Mouse (Mus musculus) stomach, embryonic 15.5 days (tissue): ENCODE measurements around the gene Jund. TPM values are rescaled to one million over a fixed set of nuclear protein-coding genes. Genes with fewer than 3 reads are reported as not detected.
A peak's percentile ranks its signal among the peaks of the same experiment; 100 is the strongest.

ENCODE experiments used
- ATAC-seq: fragments of 200-750 bp; cut with Nextera tagmentation; 2 replicates; pipeline ENCODE4 v1.8.0; 2017; ENCODE audit warnings: low read depth, moderate number of reproducible peaks, moderate TSS enrichment; ENCODE audit not compliant: insufficient read depth, low FRiP score
- H3K27ac ChIP-seq: fragments of 300-500 bp; sonication (generic); 2 replicates; pipeline ENCODE4 v1.5.1; 2015; ENCODE audit warnings: mild to moderate bottlenecking, inconsistent platforms
- H3K27me3 ChIP-seq: fragments of 300-500 bp; sonication (generic); replicated peaks from 2 replicates; pipeline ENCODE4 v1.6.1; 2015; ENCODE audit warnings: inconsistent platforms
- H3K36me3 ChIP-seq: fragments of 300-500 bp; sonication (generic); 2 replicates; pipeline ENCODE4 v1.6.1; 2015; ENCODE audit warnings: inconsistent platforms
- H3K4me1 ChIP-seq: fragments of 300-500 bp; sonication (generic); 2 replicates; pipeline ENCODE4 v1.6.1; 2015; ENCODE audit warnings: inconsistent platforms
- H3K4me2 ChIP-seq: fragments of 300-500 bp; sonication (generic); 2 replicates; pipeline ENCODE4 v1.6.1; 2015; ENCODE audit warnings: mild to moderate bottlenecking, inconsistent platforms
- H3K4me3 ChIP-seq: fragments of 300-500 bp; sonication (generic); replicated peaks from 2 replicates; pipeline ENCODE4 v1.5.1; 2015; ENCODE audit warnings: inconsistent platforms
- H3K9ac ChIP-seq: fragments of 300-500 bp; sonication (generic); 2 replicates; pipeline ENCODE4 v1.6.1; 2015; ENCODE audit warnings: inconsistent platforms
- H3K9me3 ChIP-seq: fragments of 300-500 bp; sonication (generic); 2 replicates; pipeline ENCODE4 v1.6.1; 2016; ENCODE audit warnings: inconsistent platforms
- WGBS: fragments of 180-500 bp; shearing (Covaris S2); methylation state at CpG from one replicate; pipeline ENCODE4 v1.1.7; 2015; 5-methylcytosine and 5-hydroxymethylcytosine counted together
- polyA plus RNA-seq: library from polyadenylated mRNA; unstranded; fragments of >200 nt; fragmentation: Nextera tagmentation; extraction: Ambion mirVana; gene quantifications from 2 replicates; pipeline ENCODE4 v1.2.1, GENCODE M21; 2015

The Jund gene
- polyA plus RNA-seq, 1 experiment from 2014 or later, result 84.4 TPM

DNA sequence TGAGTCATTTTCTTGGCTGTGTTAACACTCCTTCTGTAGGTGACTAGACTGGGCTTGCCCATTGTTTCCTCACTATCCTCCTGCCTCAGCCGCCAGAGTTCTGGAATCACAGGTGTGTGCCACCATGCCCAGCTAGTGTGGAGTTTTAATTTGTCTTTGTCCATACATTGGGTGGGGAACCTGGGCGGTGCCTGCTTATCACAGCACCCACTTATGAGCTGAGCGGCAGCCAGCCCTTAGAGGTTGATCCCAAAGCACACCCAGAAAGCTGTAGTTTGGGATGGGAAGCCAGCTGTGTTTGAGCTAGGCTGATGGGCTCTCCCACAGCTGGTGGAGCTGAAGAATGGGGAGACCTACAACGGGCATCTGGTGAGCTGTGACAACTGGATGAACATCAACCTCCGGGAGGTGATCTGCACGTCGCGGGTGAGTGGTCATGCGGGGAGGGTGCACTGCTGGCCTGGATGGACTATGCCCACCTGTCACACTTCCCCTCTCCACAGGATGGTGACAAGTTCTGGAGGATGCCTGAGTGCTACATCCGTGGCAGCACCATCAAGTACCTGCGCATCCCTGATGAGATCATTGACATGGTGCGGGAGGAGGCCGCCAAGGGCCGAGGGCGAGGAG is 21.2 kb upstream of the Jund start:
- Histone ChIP-seq H3K9me3 (no peaks in the 10 kb centered on the region), H3K9ac (no peak overlapping the region), H3K36me3 (peaks cover 4% of the 10 kb centered on the region), H3K4me2 (no peak overlapping the region), H3K4me3 (no peak overlapping the region), H3K4me1 (peaks cover 38% of the 10 kb centered on the region), H3K27me3 (no peaks in the 10 kb centered on the region), H3K27ac (no peak overlapping the region)
- no peak for ATAC-seq
- 94% methylated on average over 15 of the region's 15 CpGs for WGBS

DNA sequence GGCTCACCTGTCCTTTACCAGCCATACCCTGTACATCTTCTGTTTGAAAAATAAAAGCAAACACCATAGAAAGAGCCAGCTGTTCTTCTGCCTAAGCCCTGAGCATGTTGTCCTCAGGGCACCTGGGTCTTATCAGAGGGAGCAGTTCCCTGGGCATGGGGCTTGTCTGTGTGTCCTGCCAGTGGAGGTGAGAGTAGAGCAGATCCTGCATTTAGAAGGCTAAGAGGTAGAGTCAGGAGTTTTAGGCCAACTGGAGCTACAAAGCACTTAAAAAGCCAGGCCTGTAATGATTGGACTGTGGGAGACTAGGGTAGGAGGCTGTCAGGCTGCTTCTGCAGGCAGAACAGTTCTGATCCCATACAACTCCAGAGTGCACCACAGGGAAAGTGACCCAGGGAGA is 20.1 kb upstream of the Jund start:
- 0 out of 2 replicates have a peak overlapping the region, but pooled peaks have one; percentile 53 for H3K27ac ChIP-seq
- ATAC-seq, result no peak

DNA sequence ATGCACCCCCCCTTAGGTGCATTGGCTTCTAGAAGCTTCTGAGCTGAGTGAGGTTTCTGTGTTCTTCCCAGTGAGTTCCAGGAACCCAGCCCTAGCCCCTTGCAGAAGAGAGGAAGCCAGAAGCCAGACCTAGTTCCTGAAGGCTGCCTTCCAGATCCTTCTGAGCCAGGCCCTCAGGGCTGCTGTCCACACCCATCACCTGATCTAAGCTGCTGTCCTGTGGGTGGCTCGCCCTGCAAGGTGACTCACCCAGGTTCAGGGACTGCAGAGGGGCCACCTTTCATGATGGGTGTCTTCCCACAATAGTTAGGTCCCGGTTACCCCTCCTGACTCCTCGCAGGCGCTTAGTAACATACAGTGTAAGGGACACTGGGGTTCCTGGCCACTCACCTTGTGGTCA is 19.3 kb upstream of the Jund start:
- Histone ChIP-seq H3K4me3 (no peak overlapping the region), H3K36me3 (peaks cover 4% of the 10 kb centered on the region), H3K9ac (no peak overlapping the region), H3K27ac (peak overlapping the region; percentile 53), H3K9me3 (no peaks in the 10 kb centered on the region), H3K27me3 (no peaks in the 10 kb centered on the region), H3K4me1 (peaks cover 32% of the 10 kb centered on the region), H3K4me2 (no peak overlapping the region)
- 85% methylated on average over 4 of the region's 4 CpGs for WGBS
- ATAC-seq, result no peak

More for the DNA sequence above, 20.1 kb upstream of the Jund start:
- Histone ChIP-seq H3K4me3 (no peak overlapping the region), H3K36me3 (peaks cover 4% of the 10 kb centered on the region), H3K27me3 (no peaks in the 10 kb centered on the region), H3K9ac (no peak overlapping the region), H3K4me2 (no peak overlapping the region), H3K4me1 (peaks cover 38% of the 10 kb centered on the region), H3K9me3 (no peaks in the 10 kb centered on the region)

DNA sequence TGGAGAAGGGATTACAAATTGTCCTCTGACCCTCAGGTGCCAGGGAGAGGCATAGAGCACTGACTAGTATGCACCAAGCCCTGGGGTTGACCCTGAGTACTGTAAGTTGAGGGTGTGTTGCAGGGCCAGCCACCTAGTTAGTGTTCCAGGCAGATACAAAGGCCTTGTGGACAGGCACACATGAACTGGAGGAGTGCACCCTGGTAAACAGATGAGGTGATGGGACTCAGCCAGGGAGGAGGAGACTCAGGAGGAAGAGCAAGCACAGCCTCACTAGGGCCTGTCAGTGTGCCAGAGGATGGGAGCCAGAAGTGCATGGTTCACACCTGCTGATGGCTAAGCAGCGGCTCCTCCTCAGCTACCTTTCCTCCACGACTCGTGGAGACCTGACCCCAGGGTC is 18.7 kb upstream of the Jund start:
- Histone ChIP-seq H3K4me2 (no peak overlapping the region), H3K36me3 (peaks cover 4% of the 10 kb centered on the region), H3K9ac (no peak overlapping the region), H3K4me1 (peaks cover 26% of the 10 kb centered on the region), H3K27me3 (no peaks in the 10 kb centered on the region), H3K9me3 (no peaks in the 10 kb centered on the region), H3K27ac (peak overlapping the region; percentile 53; the same call in 1 of the 2 replicates), H3K4me3 (no peak overlapping the region)
- WGBS, result 63% methylated on average over 3 of the region's 3 CpGs
- ATAC-seq, result 0 out of 2 replicates have a peak, but pooled peaks have one; percentile 5

DNA sequence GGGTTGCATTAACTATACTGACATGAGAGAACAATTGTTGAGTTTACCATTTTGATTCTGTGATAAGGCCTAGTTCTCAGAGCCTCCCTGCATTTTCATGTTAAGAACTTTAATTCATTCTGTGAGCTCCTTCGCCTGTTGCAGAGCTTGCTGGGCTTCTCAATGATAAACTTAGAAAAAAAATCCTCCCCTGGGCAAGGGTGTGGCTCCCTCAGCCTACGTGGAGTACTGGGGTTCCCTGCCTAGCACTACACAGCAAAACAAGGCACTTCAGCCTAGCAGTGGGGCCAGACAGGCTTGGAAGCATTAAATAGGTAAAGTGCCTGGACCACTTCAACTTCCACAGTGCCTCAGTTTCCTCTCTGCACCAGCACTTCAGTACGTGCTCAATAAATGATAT is 17.3 kb upstream of the Jund start:
- 67% methylated on average over 3 of the region's 3 CpGs for WGBS
- H3K9me3 ChIP-seq, result no peaks in the 10 kb centered on the region
- H3K9ac ChIP-seq, result no peak overlapping the region
- peak overlapping the region; percentile 49 for H3K27ac ChIP-seq
- no peak overlapping the region for H3K4me2 ChIP-seq
- peaks cover 22% of the 10 kb centered on the region for H3K4me1 ChIP-seq
- ATAC-seq, result 0 out of 2 replicates have a peak, but pooled peaks have one; percentile 36
- peaks cover 4% of the 10 kb centered on the region for H3K36me3 ChIP-seq
- H3K27me3 ChIP-seq, result no peaks in the 10 kb centered on the region
- no peak overlapping the region for H3K4me3 ChIP-seq

DNA sequence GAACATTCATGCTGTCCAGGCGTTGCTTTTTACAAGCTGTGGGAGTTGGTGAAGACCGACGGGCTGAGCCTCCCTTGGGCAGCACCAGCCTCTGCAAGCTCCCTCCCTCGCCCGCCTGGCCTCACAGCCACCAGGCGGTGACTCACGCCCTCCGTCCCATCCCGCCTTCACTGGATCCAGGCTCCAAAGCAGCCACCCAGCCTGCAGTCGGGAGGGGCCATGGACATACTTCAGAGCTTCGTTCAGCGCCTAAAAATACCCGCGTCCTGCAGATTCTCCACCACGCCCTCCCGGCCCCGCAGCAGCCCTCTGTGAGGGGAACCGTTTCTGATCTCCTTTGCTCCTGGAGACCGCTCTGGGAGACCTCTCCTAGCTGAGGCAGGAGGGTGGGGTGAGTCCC is 16.6 kb upstream of the Jund start:
- no peak overlapping the region for H3K9ac ChIP-seq
- no peaks in the 10 kb centered on the region for H3K9me3 ChIP-seq
- peaks cover 23% of the 10 kb centered on the region for H3K4me1 ChIP-seq
- peaks cover 4% of the 10 kb centered on the region for H3K36me3 ChIP-seq
- WGBS, result 4% methylated on average over 19 of the region's 19 CpGs
- peak overlapping the region; percentile 45 for H3K4me2 ChIP-seq
- no peaks in the 10 kb centered on the region for H3K27me3 ChIP-seq
- H3K4me3 ChIP-seq, result peak overlapping the region; percentile 17; the same call in 1 of the 2 replicates
- peak overlapping the region; percentile 49 for H3K27ac ChIP-seq
- ATAC-seq, result peak; percentile 64

DNA sequence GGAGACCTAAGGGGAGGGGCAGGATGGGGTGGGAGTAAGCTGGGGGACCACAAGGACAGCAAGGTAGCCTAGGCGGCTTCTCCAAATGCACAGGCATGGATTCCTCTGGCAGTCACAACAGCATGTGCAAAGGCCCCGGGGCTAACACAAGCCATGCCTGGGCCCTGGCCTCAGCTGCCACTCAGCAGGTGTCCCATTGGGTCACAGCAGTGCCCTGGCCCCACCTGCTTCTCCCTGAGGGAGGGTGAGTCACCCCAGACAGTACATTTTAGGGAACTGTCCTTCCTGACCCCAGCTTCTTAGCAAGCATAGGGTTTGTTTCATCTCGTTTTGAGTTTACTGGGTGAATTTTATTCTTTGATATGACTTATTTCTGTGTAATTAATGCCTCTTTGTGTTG is 16.1 kb upstream of the Jund start:
- Histone ChIP-seq H3K9ac (no peak overlapping the region), H3K36me3 (peaks cover 4% of the 10 kb centered on the region), H3K4me2 (peak overlapping the region; percentile 45), H3K4me3 (no peak overlapping the region), H3K4me1 (peaks cover 27% of the 10 kb centered on the region), H3K27ac (peak overlapping the region; percentile 49; the same call in 1 of the 2 replicates), H3K27me3 (no peaks in the 10 kb centered on the region), H3K9me3 (no peaks in the 10 kb centered on the region)
- WGBS, result 62% methylated on average over 3 of the region's 3 CpGs
- 0 out of 2 replicates have a peak, but pooled peaks have one; percentile 1 for ATAC-seq

DNA sequence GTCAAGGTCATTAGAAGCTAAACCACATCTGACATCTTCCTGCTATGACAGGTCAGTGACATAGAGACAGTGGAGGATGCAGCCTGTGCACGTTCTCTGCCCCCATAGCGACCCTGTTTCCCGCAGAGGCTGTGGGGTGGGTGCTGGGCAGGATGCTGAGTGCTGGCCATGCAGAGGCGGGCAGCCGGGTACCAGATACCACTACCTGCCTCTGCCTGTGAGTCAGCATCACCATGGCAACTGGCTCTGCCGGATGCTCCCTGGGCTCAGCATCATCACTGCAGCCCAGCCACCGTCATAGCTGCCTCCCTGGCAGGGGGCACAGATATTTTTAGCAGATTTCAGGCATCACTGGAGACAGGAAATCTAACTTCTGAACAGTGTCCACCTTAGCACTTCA is 14.5 kb upstream of the Jund start:
- Histone ChIP-seq H3K9me3 (no peaks in the 10 kb centered on the region), H3K9ac (no peak overlapping the region), H3K36me3 (no peaks in the 10 kb centered on the region), H3K4me1 (peaks cover 32% of the 10 kb centered on the region), H3K4me3 (no peak overlapping the region), H3K4me2 (no peak overlapping the region), H3K27ac (no peak overlapping the region), H3K27me3 (no peaks in the 10 kb centered on the region)
- 50% methylated on average over 7 of the region's 7 CpGs for WGBS
- ATAC-seq, result no peak

DNA sequence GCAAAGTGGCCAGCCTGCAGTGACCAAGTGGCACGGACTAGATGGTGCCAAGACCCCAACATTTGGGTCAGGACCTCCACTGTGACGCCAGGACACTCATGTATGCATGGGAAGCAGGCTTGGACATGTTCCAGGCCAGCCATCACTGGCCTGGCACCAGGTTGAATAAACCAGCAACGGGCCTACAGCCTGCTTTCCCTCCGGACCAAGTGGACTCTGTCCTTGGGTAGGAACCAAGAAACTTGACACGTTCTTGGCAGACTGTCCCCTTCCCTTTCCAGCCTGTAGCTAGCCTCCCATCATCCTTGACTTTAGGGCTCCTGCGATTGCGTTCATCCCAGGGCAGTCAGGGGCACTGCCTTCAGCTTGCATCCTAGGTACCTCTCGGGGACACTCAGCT is 11.2 kb upstream of the Jund start:
- H3K9me3 ChIP-seq, result no peaks in the 10 kb centered on the region
- no peak overlapping the region for H3K4me2 ChIP-seq
- ATAC-seq, result no peak
- no peaks in the 10 kb centered on the region for H3K36me3 ChIP-seq
- H3K9ac ChIP-seq, result no peak overlapping the region
- no peaks in the 10 kb centered on the region for H3K27me3 ChIP-seq
- no peak overlapping the region for H3K27ac ChIP-seq
- 67% methylated on average over 8 of the region's 8 CpGs for WGBS
- H3K4me1 ChIP-seq, result peaks cover 32% of the 10 kb centered on the region
- no peak overlapping the region for H3K4me3 ChIP-seq

DNA sequence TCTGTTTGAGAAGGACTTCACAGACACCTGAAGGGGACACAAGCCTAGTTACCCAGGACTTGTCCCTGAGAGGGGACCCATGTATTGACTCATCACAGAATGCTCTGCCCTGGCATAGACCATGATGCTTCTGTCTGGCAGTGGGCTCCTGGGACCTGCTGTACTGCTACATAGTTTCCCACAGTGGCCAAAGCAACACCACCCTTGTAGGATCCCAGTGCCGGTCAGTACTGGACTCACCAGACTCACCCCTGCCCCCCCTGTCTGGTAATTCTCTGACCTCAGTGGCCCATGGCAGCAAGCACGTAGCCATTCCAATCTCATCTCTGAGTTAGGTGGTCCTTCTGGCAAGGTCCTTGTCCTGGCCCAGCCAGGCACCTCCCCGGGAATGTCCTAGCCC is 10.6 kb upstream of the Jund start:
- H3K9ac ChIP-seq, result no peak overlapping the region
- no peak for ATAC-seq
- WGBS, result 86% methylated on average over 3 of the region's 3 CpGs

DNA sequence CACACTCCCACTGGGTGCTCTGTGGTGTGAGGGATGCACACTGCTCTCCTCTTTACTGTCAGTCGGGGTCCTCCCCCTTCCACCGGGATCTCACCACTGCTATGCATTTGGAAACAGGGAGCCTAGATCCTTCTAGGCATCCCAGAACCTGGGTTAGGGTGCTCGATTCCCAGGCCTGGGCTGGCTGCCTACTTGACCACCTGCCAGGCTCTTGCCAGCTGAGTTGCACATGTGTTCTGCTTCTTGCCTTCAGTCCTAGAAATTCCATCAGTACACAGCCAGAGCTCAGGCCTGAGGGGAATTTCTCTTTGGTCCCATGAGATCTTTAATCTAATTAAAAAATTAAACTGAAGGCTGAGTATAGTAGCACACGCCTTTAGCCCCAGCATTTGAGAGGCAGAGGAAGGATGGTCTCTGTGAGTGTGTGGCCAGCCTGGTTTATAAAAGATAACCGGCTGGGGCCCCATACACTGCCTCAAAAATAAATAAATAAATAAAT is 8.8 kb upstream of the Jund start:
- Histone ChIP-seq H3K27ac (no peak overlapping the region), H3K4me1 (peaks cover 37% of the 10 kb centered on the region), H3K4me3 (no peak overlapping the region), H3K36me3 (no peaks in the 10 kb centered on the region), H3K9me3 (no peaks in the 10 kb centered on the region), H3K27me3 (no peaks in the 10 kb centered on the region), H3K4me2 (no peak overlapping the region), H3K9ac (no peak overlapping the region)
- no peak; the same call in 1 of the 2 replicates for ATAC-seq
- 65% methylated on average over 5 of the region's 5 CpGs for WGBS

More for the DNA sequence above, 10.6 kb upstream of the Jund start:
- Histone ChIP-seq H3K4me2 (no peak overlapping the region), H3K27me3 (no peaks in the 10 kb centered on the region), H3K4me1 (peaks cover 30% of the 10 kb centered on the region), H3K4me3 (no peak overlapping the region), H3K36me3 (no peaks in the 10 kb centered on the region), H3K27ac (no peak overlapping the region), H3K9me3 (no peaks in the 10 kb centered on the region)

DNA sequence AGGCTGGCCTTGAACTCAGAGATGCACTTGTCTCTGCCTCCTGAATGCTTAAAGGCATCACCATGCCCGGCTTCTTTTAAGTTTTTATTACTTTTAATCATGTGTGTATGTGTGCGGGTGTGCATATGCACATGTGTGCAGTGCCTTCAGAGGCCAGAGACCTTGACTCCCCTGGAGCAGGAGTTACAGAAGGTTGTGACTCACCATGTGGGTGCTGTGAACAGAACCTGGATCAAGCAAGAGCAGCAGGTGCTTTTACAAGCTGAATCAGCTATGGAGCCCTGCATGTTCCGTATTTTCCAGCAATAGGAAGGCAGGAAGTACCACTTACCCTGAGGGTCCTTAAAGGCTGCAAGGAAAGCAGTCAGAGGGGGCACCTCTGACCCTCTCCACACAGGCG is 7.5 kb upstream of the Jund start:
- WGBS, result 64% methylated on average over 4 of the region's 4 CpGs
- Histone ChIP-seq H3K9ac (no peak overlapping the region), H3K27ac (peak overlapping the region; percentile 65)

More for the DNA sequence above, 7.5 kb upstream of the Jund start:
- H3K4me3 ChIP-seq, result peak overlapping the region; percentile 34
- no peaks in the 10 kb centered on the region for H3K36me3 ChIP-seq
- peaks cover 47% of the 10 kb centered on the region for H3K4me1 ChIP-seq
- no peaks in the 10 kb centered on the region for H3K27me3 ChIP-seq
- ATAC-seq, result no peak
- peak overlapping the region; percentile 53 for H3K4me2 ChIP-seq
- no peaks in the 10 kb centered on the region for H3K9me3 ChIP-seq
